Mouse (Mus musculus) layer of hippocampus, adult 18-20 months (tissue): Measurements from ENCODE around the gene Cyp4f16. TPM values are rescaled to one million over a fixed set of nuclear protein-coding genes. Genes with fewer than 3 reads are reported as not detected.
"Not testable (repeated sequence)": the region's sequence is repeated elsewhere in the genome, so short reads cannot be mapped to it uniquely, and the experiment has no call there.

Experiments
- DNase-seq, 2 experiments: peaks; one replicate each; pipeline ENCODE4 v3.0.0; 2022; ENCODE audit warnings: low spot score in 2 of 2
- long read RNA-seq: library from polyadenylated mRNA; stranded (forward); transcript quantifications from one replicate; pipeline ENCODE4 v2.0.0, GENCODE M21; 2021
- total RNA-seq, 2 experiments: library from RNA; stranded (reverse); gene quantifications; 2 replicates each; pipeline ENCODE4 v1.2.3; 2021

The Cyp4f16 gene
- 1 to 10 TPM; 5.2 to 6.0 TPM for total RNA-seq
- long read RNA-seq, partial matches to known transcripts = 1 of 5 reads
- long read RNA-seq, other reads (novel, unspliced or antisense) = 2 of 5 reads

DNA sequence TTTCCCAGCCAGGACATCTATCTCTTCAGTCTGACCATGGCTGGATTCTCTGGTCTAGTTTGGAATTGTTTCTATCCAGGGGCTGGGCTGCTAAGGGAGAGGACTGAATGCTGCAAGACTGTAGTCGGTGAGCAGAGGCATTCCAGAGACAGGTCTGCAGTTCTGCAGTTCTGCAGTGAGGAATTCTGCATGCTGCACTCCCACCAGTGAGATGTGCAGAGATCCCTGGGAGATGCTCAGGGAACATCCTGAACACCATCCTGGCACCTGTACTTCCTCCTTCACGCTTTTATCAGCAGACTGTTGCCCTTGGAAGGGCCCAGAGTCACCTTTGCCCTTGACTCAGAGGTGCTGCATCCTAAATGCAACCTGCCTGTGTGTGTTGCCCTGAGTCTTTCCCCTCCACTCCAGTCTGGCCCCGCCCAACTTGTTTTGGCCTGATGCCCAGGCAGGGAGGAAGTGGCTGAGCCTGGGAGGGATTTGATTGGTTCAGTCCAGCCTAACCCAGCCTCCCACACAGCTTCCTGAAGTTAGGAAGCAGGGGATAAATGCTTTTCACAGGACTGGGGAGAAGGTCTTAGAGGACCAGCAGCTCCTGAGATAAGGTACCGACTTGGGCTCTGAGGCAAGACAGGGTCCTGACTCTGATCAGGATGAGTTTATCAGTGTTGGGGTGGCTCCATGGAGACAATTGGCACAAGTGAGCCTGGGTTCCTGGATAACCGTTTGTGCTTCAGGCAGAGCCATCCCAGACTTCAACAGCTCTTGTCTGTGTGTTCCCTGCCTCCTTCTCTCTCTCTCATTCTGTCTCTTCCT, at the start of gene Cyp4f16:
TSS of gene Cyp4f16 (plus strand) at position 508 of the 816 bp plus-strand sequence.
- peak; percentile 64 to 74 for DNase-seq

DNA sequence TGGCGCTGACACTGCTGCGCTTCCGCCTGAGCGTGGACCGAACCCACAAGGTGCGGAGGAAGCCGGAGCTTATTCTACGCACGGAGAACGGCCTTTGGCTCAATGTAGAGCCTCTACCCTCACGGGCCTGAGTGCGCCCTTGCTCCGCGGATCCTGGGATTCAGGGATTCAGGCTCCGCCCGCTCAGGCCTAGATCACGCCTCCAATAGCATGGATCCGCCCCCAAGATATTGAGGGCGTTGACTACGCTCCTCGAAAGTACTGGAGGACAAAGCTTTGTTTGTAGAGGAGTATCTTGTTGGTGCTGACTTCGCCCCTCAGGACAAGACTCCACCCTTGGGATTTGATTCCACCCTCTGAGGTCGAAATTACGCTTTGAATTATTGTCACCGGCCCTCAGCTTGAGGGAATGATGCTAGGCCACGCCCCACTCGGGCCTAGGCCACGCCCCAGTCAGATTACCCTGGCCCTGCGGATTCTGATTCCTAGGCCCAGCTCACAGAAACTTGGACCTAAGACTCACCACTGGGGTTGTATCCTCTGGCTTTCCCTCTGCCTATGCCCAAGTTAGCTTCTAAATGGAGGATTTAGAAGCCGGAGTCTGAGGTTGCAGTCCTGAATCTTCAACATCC, 43.9 kb upstream of the Cyp4f16 start:
- DNase-seq = peak in 1 of 2 experiments; percentile 16

GRCm38 (mm10) chr17:32494601-32495000, 41.8 kb upstream of the Cyp4f16 start:
- DNase-seq = peak; percentile 64 to 86

- DNase-seq = not testable (repeated sequence)
Observed at GRCm38 (mm10) chr17:32500511-32500910, 35.8 kb upstream of the Cyp4f16 start.

DNA sequence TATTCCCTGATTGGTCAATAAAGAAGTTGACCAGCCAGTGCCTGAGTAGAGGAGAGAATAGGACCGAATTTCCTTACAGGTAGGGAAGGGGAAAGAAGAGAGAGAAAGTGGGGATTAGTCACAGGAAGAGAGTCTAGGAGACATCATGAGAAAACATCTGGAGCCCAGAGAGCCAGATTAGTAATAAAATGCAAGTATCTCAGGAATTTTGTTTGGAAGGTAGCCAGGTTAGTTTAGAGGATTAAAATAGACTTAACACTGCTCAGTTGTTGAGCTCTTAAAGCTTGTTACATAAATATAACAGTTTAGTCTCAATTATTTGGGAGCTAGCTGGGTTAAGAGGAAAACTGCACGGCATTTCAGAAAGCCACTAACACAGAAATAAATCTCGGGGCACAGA, 35.3 kb upstream of the Cyp4f16 start:
- DNase-seq = no peak

DNA sequence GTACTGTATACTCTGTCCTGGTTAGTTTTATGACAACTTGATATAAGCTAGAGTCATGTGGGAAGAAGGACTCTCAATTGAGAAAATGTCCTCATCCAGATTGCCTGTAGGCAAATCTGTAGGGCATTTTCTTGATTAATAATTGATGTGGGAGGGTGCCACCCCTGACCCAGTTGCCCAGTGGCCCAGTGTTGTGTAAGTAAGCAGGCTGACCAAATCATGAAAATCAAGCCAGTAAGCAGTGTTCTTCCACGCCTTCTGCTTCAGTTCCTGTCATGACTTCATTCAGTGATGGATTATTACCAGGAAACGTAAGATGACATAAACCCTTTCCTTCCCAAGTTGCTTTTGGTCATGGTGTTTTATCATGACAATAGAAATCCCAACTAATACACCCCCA, 33.2 kb upstream of the Cyp4f16 start:
- DNase-seq = no peak

DNA sequence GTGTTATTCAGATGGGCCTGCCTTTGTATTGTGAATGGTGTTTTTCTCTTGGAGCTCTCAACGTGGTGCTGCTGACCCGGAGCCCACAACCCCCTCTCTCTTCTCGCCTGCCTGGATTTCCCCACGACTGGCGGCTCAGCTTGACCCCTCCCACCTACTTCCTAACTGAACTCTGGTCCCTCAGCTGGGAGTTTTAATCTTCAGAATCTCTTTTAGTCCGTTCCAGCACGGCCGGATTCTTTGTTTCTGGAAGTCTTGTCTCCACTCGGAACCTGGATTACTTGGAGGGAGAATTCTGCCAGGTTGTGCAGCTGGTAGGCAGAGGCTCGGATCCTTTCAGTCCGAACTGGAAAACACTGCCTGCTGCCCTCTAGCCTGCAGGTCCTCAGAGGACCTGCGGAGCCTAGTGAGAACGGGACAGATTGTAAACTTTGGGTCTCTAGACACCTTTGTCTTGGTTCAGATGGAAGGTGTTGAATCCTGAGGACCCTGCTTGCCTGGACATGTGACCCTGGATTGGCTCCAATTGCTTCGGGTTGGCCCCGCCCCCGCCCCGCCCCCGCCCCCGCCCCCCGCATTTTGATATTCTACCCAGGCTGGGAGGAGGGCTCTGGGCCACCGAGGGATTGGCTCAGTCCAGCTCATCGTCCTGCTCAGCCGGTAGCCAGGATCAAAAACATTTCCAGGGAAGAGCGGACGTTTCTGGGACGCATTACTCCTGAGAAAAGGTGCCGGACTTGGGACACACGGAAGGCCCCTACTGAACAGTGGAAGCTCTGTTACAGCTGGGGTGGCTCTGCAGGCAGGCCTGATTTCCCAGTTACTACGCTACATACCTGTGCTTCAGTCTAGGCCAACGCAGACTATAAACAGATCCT, 30.3 kb upstream of the Cyp4f16 start, which contains the start of gene Cyp4f17:
TSS of gene Cyp4f17 (plus strand) at position 200 of the 878 bp plus-strand sequence.
- DNase-seq = peak in 1 of 2 experiments; percentile 13

GRCm38 (mm10) chr17:32506729-32507245, 29.6 kb upstream of the Cyp4f16 start:
- no peak for DNase-seq

GRCm38 (mm10) chr17:32516126-32516525, 20.2 kb upstream of the Cyp4f16 start:
- DNase-seq = no peak

GRCm38 (mm10) chr17:32521981-32522380, 14.4 kb upstream of the Cyp4f16 start:
- DNase-seq = no peak

- no peak for DNase-seq
Observed at GRCm38 (mm10) chr17:32522386-32522785, 14.0 kb upstream of the Cyp4f16 start.

GRCm38 (mm10) chr17:32522816-32523215, 13.5 kb upstream of the Cyp4f16 start:
- DNase-seq = no peak

- no peak for DNase-seq
Observed at GRCm38 (mm10) chr17:32523895-32524294, 12.5 kb upstream of the Cyp4f16 start.

DNA sequence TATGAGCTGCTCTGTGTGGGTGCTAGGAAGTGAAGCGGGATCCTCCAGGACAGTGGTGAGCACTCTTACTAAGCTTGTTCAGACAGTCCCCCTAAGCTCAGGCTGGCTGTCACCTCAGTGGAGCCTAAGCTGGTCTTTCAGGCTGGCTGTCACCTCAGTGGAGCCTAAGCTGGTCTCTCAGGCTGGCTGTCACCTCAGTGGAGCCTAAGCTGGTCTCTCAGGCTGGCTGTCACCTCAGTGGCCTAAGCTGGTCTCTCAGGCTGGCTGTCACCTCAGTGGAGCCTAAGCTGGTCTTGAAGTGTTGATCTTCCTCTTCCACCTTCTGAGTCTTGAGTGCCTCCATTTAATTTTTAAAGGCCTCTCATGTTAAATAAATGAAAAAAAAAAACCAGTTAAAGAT, 10.0 kb upstream of the Cyp4f16 start:
- not testable (repeated sequence) for DNase-seq

GRCm38 (mm10) chr17:32527748-32528147, 8.6 kb upstream of the Cyp4f16 start:
- no peak for DNase-seq

GRCm38 (mm10) chr17:32528408-32529337, 7.7 kb upstream of the Cyp4f16 start:
- DNase-seq = peak; percentile 66 to 89

- not testable (repeated sequence) for DNase-seq
Observed at GRCm38 (mm10) chr17:32532356-32532755, 4.0 kb upstream of the Cyp4f16 start.

DNA sequence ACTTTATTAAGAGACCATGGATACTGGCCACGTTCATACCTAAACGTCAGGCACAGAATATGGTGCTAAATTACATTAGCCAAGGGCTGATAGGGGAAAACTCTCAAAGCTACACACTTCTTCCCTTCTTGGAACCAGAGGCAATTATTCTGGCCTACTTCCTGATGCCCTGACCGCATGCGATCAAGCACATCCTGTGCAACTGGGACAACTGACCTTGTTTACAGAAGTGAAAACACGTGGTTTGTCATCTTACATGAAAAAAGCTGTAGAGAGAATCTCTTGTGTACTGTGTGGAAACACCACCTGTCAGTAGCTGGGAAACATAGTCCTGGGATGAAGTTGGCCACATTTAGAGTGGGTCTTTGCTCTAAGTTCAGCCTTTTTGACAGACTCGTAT, 2.3 kb upstream of the Cyp4f16 start:
- no peak for DNase-seq

DNA sequence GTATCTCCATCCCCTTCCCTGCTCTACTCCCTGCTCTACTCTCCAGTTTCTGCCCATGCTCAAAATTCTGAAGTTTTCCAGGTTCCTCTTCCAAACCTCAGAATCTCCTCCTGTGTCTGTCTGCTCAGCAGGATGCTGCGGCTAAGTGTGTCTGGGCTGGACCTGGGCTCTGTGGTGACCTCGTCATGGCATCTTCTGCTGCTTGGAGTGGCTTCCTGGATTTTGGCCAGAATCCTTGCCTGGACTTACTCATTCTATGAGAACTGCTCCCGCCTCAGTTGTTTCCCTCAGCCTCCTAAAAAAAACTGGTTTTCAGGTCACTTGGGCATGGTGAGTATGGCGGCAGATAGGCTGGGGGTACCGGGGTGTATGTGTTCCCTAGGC, 501 bp downstream of the Cyp4f16 start:
- DNase-seq = no peak

- not testable (repeated sequence) for DNase-seq
Observed at GRCm38 (mm10) chr17:32544792-32545191, 8.4 kb downstream of the Cyp4f16 start.
